Mouse (Mus musculus): Measurements from ENCODE around the gene Prkar1a. TPM values are rescaled to one million over a fixed set of nuclear protein-coding genes. Genes with fewer than 3 reads are reported as not detected.

The Prkar1a gene
- polyA plus RNA-seq, 1 experiment from 2014 or later, result 291 TPM

GRCm38 (mm10) chr11:109620356-109620755, 28.8 kb upstream of the Prkar1a start:
- WGBS, result 71% methylated on average over 6 of the region's 6 CpGs
- no peak overlapping the region for H3K27ac ChIP-seq
- no peak for ATAC-seq (ENCODE audit: insufficient read depth, low FRiP score, low read depth)

GRCm38 (mm10) chr11:109621183-109621582, 28.0 kb upstream of the Prkar1a start:
- Histone ChIP-seq H3K4me1 (0 out of 2 replicates have a peak, but pooled peaks cover 5% of the 10 kb centered on the region), H3K4me2 (no peak overlapping the region), H3K9me3 (no peaks in the 10 kb centered on the region), H3K4me3 (replicated peaks) (no peak overlapping the region), H3K27ac (no peak overlapping the region), H3K27me3 (replicated peaks) (no peaks in the 10 kb centered on the region), H3K9ac (no peak overlapping the region), H3K36me3 (no peaks in the 10 kb centered on the region)
- WGBS, result 20% methylated on average over 2 of the region's 2 CpGs
- ATAC-seq (ENCODE audit: insufficient read depth, low FRiP score, low read depth), result no peak

More at GRCm38 (mm10) chr11:109620356-109620755, 28.8 kb upstream of the Prkar1a start:
- H3K4me1 ChIP-seq, result 0 out of 2 replicates have a peak, but pooled peaks cover 5% of the 10 kb centered on the region
- no peaks in the 10 kb centered on the region for H3K27me3 ChIP-seq (replicated peaks)
- no peak overlapping the region for H3K4me2 ChIP-seq
- no peaks in the 10 kb centered on the region for H3K36me3 ChIP-seq
- no peak overlapping the region for H3K9ac ChIP-seq
- no peak overlapping the region for H3K4me3 ChIP-seq (replicated peaks)
- no peaks in the 10 kb centered on the region for H3K9me3 ChIP-seq

- Histone ChIP-seq H3K4me1 (0 out of 2 replicates have a peak, but pooled peaks cover 5% of the 10 kb centered on the region), H3K9me3 (no peaks in the 10 kb centered on the region), H3K27ac (no peak overlapping the region; the same call in 1 of the 2 replicates), H3K36me3 (no peaks in the 10 kb centered on the region), H3K9ac (no peak overlapping the region), H3K27me3 (replicated peaks) (no peaks in the 10 kb centered on the region), H3K4me2 (peak overlapping the region; percentile 49), H3K4me3 (replicated peaks) (peak overlapping the region; percentile 11; the same call in 1 of the 2 replicates)
- 8% methylated on average over 15 of the region's 15 CpGs for WGBS
- 0 out of 2 replicates have a peak, but pooled peaks have one; percentile 41 for ATAC-seq (ENCODE audit: insufficient read depth, low FRiP score, low read depth)
Observed at GRCm38 (mm10) chr11:109622518-109623037, 26.6 kb upstream of the Prkar1a start.

GRCm38 (mm10) chr11:109623238-109623637, 26.0 kb upstream of the Prkar1a start:
- Histone ChIP-seq H3K9me3 (no peaks in the 10 kb centered on the region), H3K4me1 (0 out of 2 replicates have a peak, but pooled peaks cover 5% of the 10 kb centered on the region), H3K4me2 (no peak overlapping the region), H3K27me3 (replicated peaks) (no peaks in the 10 kb centered on the region), H3K9ac (no peak overlapping the region), H3K4me3 (replicated peaks) (no peak overlapping the region), H3K27ac (no peak overlapping the region), H3K36me3 (no peaks in the 10 kb centered on the region)
- WGBS, result 78% methylated on average over 7 of the region's 7 CpGs
- ATAC-seq (ENCODE audit: insufficient read depth, low FRiP score, low read depth), result no peak

GRCm38 (mm10) chr11:109627648-109628047, 21.6 kb upstream of the Prkar1a start:
- Histone ChIP-seq H3K36me3 (no peaks in the 10 kb centered on the region), H3K9me3 (no peaks in the 10 kb centered on the region), H3K27ac (no peak overlapping the region), H3K4me1 (0 out of 2 replicates have a peak, but pooled peaks cover 2% of the 10 kb centered on the region), H3K27me3 (replicated peaks) (no peaks in the 10 kb centered on the region), H3K9ac (no peak overlapping the region), H3K4me3 (replicated peaks) (no peak overlapping the region), H3K4me2 (no peak overlapping the region)
- no peak for ATAC-seq (ENCODE audit: insufficient read depth, low FRiP score, low read depth)
- 86% methylated on average over 4 of the region's 4 CpGs for WGBS

GRCm38 (mm10) chr11:109628099-109628498, 21.1 kb upstream of the Prkar1a start:
- no peaks in the 10 kb centered on the region for H3K36me3 ChIP-seq
- ATAC-seq (ENCODE audit: insufficient read depth, low FRiP score, low read depth), result no peak
- H3K9ac ChIP-seq, result no peak overlapping the region
- no peaks in the 10 kb centered on the region for H3K9me3 ChIP-seq
- H3K4me2 ChIP-seq, result no peak overlapping the region
- no peak overlapping the region for H3K27ac ChIP-seq
- no peak overlapping the region for H3K4me3 ChIP-seq (replicated peaks)
- H3K27me3 ChIP-seq (replicated peaks), result no peaks in the 10 kb centered on the region
- no peaks in the 10 kb centered on the region for H3K4me1 ChIP-seq
- 81% methylated on average over 3 of the region's 3 CpGs for WGBS

- Histone ChIP-seq H3K27ac (no peak overlapping the region), H3K4me2 (no peak overlapping the region), H3K9me3 (no peaks in the 10 kb centered on the region), H3K4me1 (no peaks in the 10 kb centered on the region), H3K9ac (no peak overlapping the region), H3K36me3 (no peaks in the 10 kb centered on the region), H3K4me3 (replicated peaks) (no peak overlapping the region), H3K27me3 (replicated peaks) (no peaks in the 10 kb centered on the region)
- no peak for ATAC-seq (ENCODE audit: insufficient read depth, low FRiP score, low read depth)
- whole genome bisulfite sequencing, result 53% methylated on average over 10 of the region's 10 CpGs
Observed at GRCm38 (mm10) chr11:109629021-109629521, 20.1 kb upstream of the Prkar1a start.

- no peak overlapping the region for H3K9ac ChIP-seq
- H3K4me1 ChIP-seq, result no peaks in the 10 kb centered on the region
- H3K36me3 ChIP-seq, result no peaks in the 10 kb centered on the region
- no peak overlapping the region for H3K27ac ChIP-seq
- H3K4me3 ChIP-seq (replicated peaks), result no peak overlapping the region
- WGBS, result 66% methylated on average over 9 of the region's 9 CpGs
- no peaks in the 10 kb centered on the region for H3K9me3 ChIP-seq
- no peaks in the 10 kb centered on the region for H3K27me3 ChIP-seq (replicated peaks)
- H3K4me2 ChIP-seq, result no peak overlapping the region
- ATAC-seq (ENCODE audit: insufficient read depth, low FRiP score, low read depth), result no peak
Observed at GRCm38 (mm10) chr11:109634928-109635327, 14.3 kb upstream of the Prkar1a start.

- Histone ChIP-seq H3K4me1 (no peaks in the 10 kb centered on the region), H3K36me3 (no peaks in the 10 kb centered on the region), H3K9ac (no peak overlapping the region), H3K4me2 (no peak overlapping the region), H3K9me3 (no peaks in the 10 kb centered on the region), H3K27ac (no peak overlapping the region), H3K4me3 (replicated peaks) (no peak overlapping the region), H3K27me3 (replicated peaks) (no peaks in the 10 kb centered on the region)
- ATAC-seq (ENCODE audit: insufficient read depth, low FRiP score, low read depth), result 0 out of 2 replicates have a peak, but pooled peaks have one; percentile 31
- WGBS, result 46% methylated on average over 6 of the region's 6 CpGs
Observed at GRCm38 (mm10) chr11:109635871-109636395, 13.3 kb upstream of the Prkar1a start.

- Histone ChIP-seq H3K27ac (no peak overlapping the region), H3K4me2 (no peak overlapping the region), H3K9me3 (no peaks in the 10 kb centered on the region), H3K36me3 (no peaks in the 10 kb centered on the region), H3K27me3 (replicated peaks) (no peaks in the 10 kb centered on the region), H3K4me1 (no peaks in the 10 kb centered on the region), H3K9ac (no peak overlapping the region), H3K4me3 (replicated peaks) (no peak overlapping the region)
- 69% methylated on average over 5 of the region's 5 CpGs for WGBS
- no peak for ATAC-seq (ENCODE audit: insufficient read depth, low FRiP score, low read depth)
Observed at GRCm38 (mm10) chr11:109641498-109642222, 7.5 kb upstream of the Prkar1a start.

- WGBS, result 45% methylated on average over 7 of the region's 7 CpGs
- peaks cover 21% of the 10 kb centered on the region for H3K4me1 ChIP-seq
- no peak overlapping the region for H3K9ac ChIP-seq
- ATAC-seq (ENCODE audit: insufficient read depth, low FRiP score, low read depth), result no peak
- H3K4me2 ChIP-seq, result no peak overlapping the region
- no peaks in the 10 kb centered on the region for H3K27me3 ChIP-seq (replicated peaks)
- H3K36me3 ChIP-seq, result no peaks in the 10 kb centered on the region
- no peaks in the 10 kb centered on the region for H3K9me3 ChIP-seq
- H3K4me3 ChIP-seq (replicated peaks), result no peak overlapping the region
- no peak overlapping the region for H3K27ac ChIP-seq
Observed at GRCm38 (mm10) chr11:109648510-109648909, 695 bp upstream of the Prkar1a start.
